Mouse (Mus musculus) hindbrain, embryonic 11.5 days (tissue): ENCODE measurements around the gene Slc10a7. TPM values are rescaled to one million over a fixed set of nuclear protein-coding genes. Genes with fewer than 3 reads are reported as not detected.
A peak's percentile ranks its signal among the peaks of the same experiment; 100 is the strongest.

Experiments used
- ATAC-seq: fragments of 200-750 bp; cut with Nextera tagmentation; 2 replicates; pipeline ENCODE4 v1.8.0; 2017; ENCODE audit warnings: mild to moderate bottlenecking, moderate TSS enrichment, moderate library complexity; ENCODE audit not compliant: low FRiP score
- DNase-seq: peaks from one replicate; pipeline ENCODE4 v3.0.0-alpha.2; 2015; ENCODE audit warnings: low spot score
- H3K27ac ChIP-seq: fragments of 300-500 bp; sonication (generic); 2 replicates; pipeline ENCODE4 v1.5.1; 2014; ENCODE audit warnings: mild to moderate bottlenecking, low read depth, low read length
- H3K27me3 ChIP-seq: fragments of 300-500 bp; sonication (generic); 2 replicates; pipeline ENCODE4 v1.6.1; 2014; ENCODE audit warnings: mild to moderate bottlenecking, low read length, moderate library complexity, mixed read lengths; ENCODE audit not compliant: control insufficient read depth, insufficient read depth
- H3K36me3 ChIP-seq: fragments of 300-500 bp; sonication (generic); 2 replicates; pipeline ENCODE4 v1.6.1; 2014; ENCODE audit warnings: mild to moderate bottlenecking, low read length, moderate library complexity, mixed read lengths; ENCODE audit not compliant: control insufficient read depth, insufficient read depth
- H3K4me1 ChIP-seq: fragments of 300-500 bp; sonication (generic); replicated peaks from 2 replicates; pipeline ENCODE4 v1.6.1; 2014; ENCODE audit warnings: low read length, mixed read lengths; ENCODE audit not compliant: control insufficient read depth, insufficient read depth
- H3K4me2 ChIP-seq: fragments of 300-500 bp; sonication (generic); replicated peaks from 2 replicates; pipeline ENCODE4 v1.6.1; 2014; ENCODE audit warnings: mild to moderate bottlenecking, low read depth, low read length
- H3K4me3 ChIP-seq: fragments of 300-500 bp; sonication (generic); 2 replicates; pipeline ENCODE4 v1.5.1; 2014; ENCODE audit warnings: low read depth, low read length
- H3K9ac ChIP-seq: fragments of 300-500 bp; sonication (generic); 2 replicates; pipeline ENCODE4 v1.6.1; 2014; ENCODE audit warnings: low read depth, low read length
- H3K9me3 ChIP-seq: fragments of 300-500 bp; sonication (generic); 2 replicates; pipeline ENCODE4 v1.6.1; 2016; ENCODE audit warnings: low read length; ENCODE audit not compliant: control insufficient read depth
- WGBS: fragments of 180-500 bp; shearing (Covaris S2); extraction: QIAGEN DNeasy Blood & Tissue Kit; methylation state at CpG from one replicate; pipeline ENCODE4 v1.1.7; 2014; 5-methylcytosine and 5-hydroxymethylcytosine counted together
- polyA plus RNA-seq: library from polyadenylated mRNA; unstranded; fragments of >200 nt; fragmentation: Nextera tagmentation; extraction: Ambion mirVana; gene quantifications from 2 replicates; pipeline ENCODE4 v1.2.1, GENCODE M21; 2014

Gene Slc10a7
- polyA plus RNA-seq, 1 experiment from 2014 or later: 12.8 TPM

DNA sequence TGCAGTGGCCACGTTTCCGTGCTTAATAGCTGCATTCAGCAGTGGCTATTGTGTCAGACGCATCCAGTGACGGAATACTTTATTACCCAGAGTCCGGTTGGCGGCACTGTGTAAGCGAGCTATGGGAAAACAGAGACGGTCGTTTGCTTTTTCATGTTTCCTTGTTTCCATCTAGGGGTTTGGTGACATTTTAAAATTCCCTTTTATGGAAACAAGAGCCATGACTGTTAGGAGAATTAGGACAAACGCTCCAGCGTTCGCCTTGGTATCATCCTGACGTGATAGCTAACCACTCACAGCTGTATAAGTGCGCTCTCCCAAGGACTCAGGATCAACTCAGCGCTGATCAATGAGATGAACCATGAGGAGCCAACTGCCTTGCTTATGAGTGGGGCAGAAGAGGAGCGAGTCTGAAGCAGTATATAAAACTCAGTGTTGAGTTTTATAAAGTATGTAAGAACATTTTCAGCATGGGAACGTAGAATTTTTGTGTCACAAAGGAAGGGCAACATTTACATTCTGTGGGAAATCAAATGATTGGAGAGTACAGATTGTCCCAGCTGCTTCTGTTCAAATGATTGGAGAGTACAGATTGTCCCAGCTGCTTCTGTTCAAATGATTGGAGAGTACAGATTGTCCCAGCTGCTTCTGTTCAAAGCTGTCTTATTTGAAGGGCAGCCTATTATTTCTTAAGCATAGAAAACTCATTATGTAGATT is 125.5 kb downstream of the Slc10a7 start:
- H3K4me3 ChIP-seq: no peak overlapping the region
- no peak overlapping the region for H3K4me2 ChIP-seq
- 0 out of 2 replicates have a peak, but pooled peaks cover 2% of the 10 kb centered on the region for H3K4me1 ChIP-seq
- peak; percentile 47 for DNase-seq
- no peaks in the 10 kb centered on the region for H3K9me3 ChIP-seq
- peak overlapping the region; percentile 30 for H3K27ac ChIP-seq
- no peaks in the 10 kb centered on the region for H3K36me3 ChIP-seq
- ATAC-seq: peak; percentile 79
- 56% methylated on average over 17 of the region's 17 CpGs for WGBS
- H3K27me3 ChIP-seq: no peaks in the 10 kb centered on the region
- H3K9ac ChIP-seq: no peak overlapping the region

DNA sequence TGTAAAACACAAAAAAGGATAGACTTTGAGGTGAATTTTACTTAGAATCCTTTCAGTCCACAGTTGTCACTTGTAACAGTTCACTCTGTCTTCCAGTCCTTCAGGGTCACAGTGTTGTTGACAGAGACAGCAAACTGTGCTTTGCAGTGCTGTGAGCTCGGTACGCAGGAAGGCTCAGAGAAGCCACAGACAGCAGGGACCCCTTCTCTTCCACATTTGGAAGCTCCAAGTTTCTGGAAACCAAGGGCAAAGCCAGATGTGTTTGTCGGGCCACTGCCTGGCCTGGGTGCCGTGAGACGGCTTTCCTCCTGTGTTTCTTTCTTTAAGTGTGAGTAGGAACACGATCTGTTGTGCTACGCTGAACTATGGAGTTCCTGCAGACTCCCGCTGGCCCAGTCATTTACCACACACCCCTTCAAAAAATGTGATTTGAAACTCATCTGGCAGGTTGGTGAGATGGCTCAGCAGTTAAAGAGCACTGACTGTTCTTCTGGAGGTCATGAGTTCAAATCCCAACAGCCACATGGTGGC is 126.2 kb downstream of the Slc10a7 start:
- Histone ChIP-seq H3K9ac (no peak overlapping the region), H3K4me2 (no peak overlapping the region), H3K27me3 (no peaks in the 10 kb centered on the region), H3K4me1 (0 out of 2 replicates have a peak, but pooled peaks cover 2% of the 10 kb centered on the region), H3K9me3 (no peaks in the 10 kb centered on the region), H3K4me3 (no peak overlapping the region), H3K27ac (peak overlapping the region; percentile 30; the same call in 1 of the 2 replicates), H3K36me3 (no peaks in the 10 kb centered on the region)
- ATAC-seq (0 out of 2 replicates have a peak, but pooled peaks have one; percentile 23), DNase-seq (no peak)
- 53% methylated on average over 8 of the region's 8 CpGs for WGBS

DNA sequence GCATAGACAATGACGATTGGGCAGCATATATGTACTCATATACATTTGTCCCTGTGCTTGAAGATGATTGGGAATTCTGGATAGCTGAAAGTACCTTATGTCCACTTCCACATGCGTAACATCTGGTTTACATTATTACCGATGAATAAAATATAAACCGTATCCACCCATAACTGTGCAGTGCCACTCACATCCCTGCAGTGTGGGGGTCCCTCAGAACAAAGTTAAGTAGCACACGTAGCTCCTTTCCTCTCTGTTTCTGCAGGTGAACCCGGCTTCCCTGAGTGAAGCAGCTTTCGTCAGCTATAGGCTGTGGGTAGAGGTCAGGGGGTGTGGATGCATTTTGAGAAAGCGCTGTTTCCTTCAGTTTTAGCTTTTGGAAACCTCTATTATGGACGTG is 132.8 kb downstream of the Slc10a7 start:
- ATAC-seq (no peak), DNase-seq (no peak)
- 84% methylated on average over 9 of the region's 9 CpGs for WGBS
- H3K4me1 ChIP-seq: no peaks in the 10 kb centered on the region
- H3K27me3 ChIP-seq: no peaks in the 10 kb centered on the region
- 0 out of 2 replicates have a peak, but pooled peaks cover 4% of the 10 kb centered on the region for H3K9me3 ChIP-seq
- H3K9ac ChIP-seq: no peak overlapping the region
- H3K27ac ChIP-seq: no peak overlapping the region
- no peak overlapping the region for H3K4me3 ChIP-seq
- no peak overlapping the region for H3K4me2 ChIP-seq
- no peaks in the 10 kb centered on the region for H3K36me3 ChIP-seq

DNA sequence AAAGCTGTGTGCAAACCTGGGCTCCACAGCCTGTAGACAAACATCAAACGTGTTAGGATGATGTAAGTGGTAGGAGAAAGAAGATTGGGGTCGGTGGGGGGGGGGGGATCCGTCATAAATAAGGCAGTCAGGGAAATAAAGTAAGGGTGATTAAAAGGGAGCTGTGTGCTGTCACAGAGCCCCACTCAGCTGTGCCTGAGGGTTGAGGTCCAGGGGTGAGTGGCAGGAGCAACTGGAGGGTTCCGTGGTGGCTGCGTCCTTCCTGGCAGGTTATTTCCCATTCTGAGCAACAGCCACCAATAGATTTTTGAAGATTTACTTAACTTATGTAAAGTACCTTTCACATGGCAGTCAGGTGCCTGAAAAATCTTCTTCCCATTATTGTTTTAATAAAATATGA is 133.2 kb downstream of the Slc10a7 start:
- Histone ChIP-seq H3K4me3 (no peak overlapping the region), H3K9ac (no peak overlapping the region), H3K4me1 (no peaks in the 10 kb centered on the region), H3K27me3 (no peaks in the 10 kb centered on the region), H3K4me2 (no peak overlapping the region), H3K27ac (no peak overlapping the region), H3K9me3 (0 out of 2 replicates have a peak, but pooled peaks cover 4% of the 10 kb centered on the region), H3K36me3 (no peaks in the 10 kb centered on the region)
- 86% methylated on average over 5 of the region's 5 CpGs for WGBS
- ATAC-seq (no peak), DNase-seq (no peak)

DNA sequence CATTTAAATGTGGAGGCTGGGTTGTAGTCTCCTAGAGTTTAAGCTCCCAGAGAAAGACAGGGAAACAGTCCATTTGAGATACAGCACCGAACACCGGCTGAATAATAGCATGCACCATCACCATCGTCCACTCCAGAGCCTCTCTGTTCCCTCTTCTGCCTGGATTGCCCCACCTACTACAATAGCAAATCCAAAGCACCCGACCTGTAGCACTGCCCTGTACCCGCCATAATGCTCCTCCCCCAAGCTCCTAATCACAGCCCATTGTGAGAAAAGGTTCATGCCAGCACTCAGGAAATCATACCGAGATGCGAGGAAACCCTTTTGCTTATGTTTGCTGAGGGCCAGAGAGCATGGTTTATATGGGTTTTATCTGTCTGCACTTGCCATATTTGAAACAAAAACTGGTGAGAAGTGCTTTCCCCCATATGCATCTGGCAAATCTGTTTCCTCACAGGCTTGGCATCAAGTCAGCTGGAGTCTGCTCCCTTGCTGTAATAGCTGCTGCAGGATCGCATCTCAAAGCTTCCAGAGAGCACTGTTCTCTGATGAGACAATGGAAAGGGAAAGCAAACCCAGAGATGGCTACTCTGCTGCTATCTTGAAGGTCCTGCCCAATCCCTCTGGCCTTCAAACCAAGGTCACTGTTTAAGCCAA is 138.0 kb downstream of the Slc10a7 start:
- Histone ChIP-seq H3K4me1 (no peaks in the 10 kb centered on the region), H3K4me3 (no peak overlapping the region), H3K27ac (no peak overlapping the region), H3K36me3 (no peaks in the 10 kb centered on the region), H3K9me3 (0 out of 2 replicates have a peak, but pooled peaks cover 4% of the 10 kb centered on the region), H3K9ac (no peak overlapping the region), H3K27me3 (no peaks in the 10 kb centered on the region), H3K4me2 (no peak overlapping the region)
- no peak for DNase-seq
- no peak for ATAC-seq
- 67% methylated on average over 8 of the region's 8 CpGs for WGBS

DNA sequence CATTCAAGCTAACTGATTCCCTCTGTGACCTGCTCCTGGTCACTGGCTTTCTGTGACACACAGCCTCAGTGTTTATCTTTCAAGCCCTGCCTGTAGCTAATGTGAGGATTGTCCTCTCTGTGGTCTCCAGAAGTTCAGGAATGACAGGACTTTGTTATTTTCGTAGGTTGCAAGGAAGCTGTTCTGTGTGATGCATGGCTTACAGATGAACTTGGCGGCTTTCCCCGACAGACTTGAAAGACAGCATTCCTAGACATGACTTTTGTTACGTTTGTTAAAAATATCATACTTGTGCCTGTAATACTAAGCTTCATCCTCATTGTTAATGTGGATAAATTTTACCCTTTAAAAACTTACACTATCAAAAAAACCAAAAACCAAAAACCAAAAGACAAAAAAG is 138.7 kb downstream of the Slc10a7 start:
- Histone ChIP-seq H3K9me3 (0 out of 2 replicates have a peak, but pooled peaks cover 4% of the 10 kb centered on the region), H3K27me3 (no peaks in the 10 kb centered on the region), H3K9ac (no peak overlapping the region), H3K4me3 (no peak overlapping the region), H3K27ac (no peak overlapping the region), H3K4me1 (no peaks in the 10 kb centered on the region), H3K36me3 (no peaks in the 10 kb centered on the region), H3K4me2 (no peak overlapping the region)
- no peak for DNase-seq
- no peak for ATAC-seq
- 68% methylated on average over 4 of the region's 4 CpGs for WGBS

DNA sequence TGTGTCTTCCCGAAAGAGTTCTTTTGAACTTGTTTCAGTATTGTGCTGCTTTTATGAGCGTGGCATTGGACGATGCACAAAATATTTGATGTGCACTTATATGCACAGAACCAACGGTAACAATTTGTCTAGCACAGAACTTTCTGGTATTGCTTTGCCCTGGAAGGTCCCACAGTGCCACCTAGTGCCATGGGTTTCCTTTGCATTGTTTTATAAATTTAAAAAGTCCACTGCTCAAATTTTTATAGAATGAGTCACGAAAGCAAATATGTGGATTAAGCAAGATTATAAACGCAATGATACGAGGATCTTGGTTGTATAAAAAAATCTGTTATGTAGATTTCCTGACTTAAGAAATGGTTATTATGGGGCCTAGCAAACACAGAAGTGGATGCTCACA is 139.8 kb downstream of the Slc10a7 start:
- H3K4me3 ChIP-seq: no peak overlapping the region
- H3K9ac ChIP-seq: no peak overlapping the region
- no peak overlapping the region for H3K4me2 ChIP-seq
- no peaks in the 10 kb centered on the region for H3K36me3 ChIP-seq
- H3K4me1 ChIP-seq: no peaks in the 10 kb centered on the region
- WGBS: 64% methylated on average over 7 of the region's 7 CpGs
- no peak overlapping the region for H3K27ac ChIP-seq
- no peaks in the 10 kb centered on the region for H3K27me3 ChIP-seq
- no peak for ATAC-seq
- DNase-seq: peak; percentile 67
- 0 out of 2 replicates have a peak, but pooled peaks cover 4% of the 10 kb centered on the region for H3K9me3 ChIP-seq

DNA sequence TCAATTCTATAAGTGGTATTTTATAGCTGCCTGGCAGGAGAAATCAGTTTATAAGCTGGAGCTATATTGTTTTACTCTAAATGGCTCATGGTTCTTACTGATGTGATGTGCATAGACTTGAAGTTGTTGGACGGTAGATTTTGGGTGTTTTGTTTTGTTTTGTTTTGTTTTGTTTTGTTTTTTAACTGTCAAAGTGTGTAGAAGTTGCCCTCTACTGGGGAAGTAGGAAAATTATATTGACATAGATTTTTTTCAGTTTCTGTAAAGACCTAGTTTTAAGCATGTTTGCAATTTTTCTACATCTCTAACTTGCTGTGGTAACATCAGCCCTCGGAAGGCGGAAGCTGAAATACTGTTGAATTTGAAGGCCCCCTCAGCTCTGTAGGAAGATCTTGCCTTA is 142.5 kb downstream of the Slc10a7 start:
- Histone ChIP-seq H3K9ac (no peak overlapping the region), H3K9me3 (no peaks in the 10 kb centered on the region), H3K27me3 (no peaks in the 10 kb centered on the region), H3K36me3 (no peaks in the 10 kb centered on the region), H3K4me3 (no peak overlapping the region), H3K4me1 (no peaks in the 10 kb centered on the region), H3K4me2 (no peak overlapping the region), H3K27ac (no peak overlapping the region)
- no peak for DNase-seq
- ATAC-seq: no peak
- 87% methylated on average over 3 of the region's 3 CpGs for WGBS
